Mouse (Mus musculus) ES-E14 (cell line): ENCODE data around the gene Gmcl1. TPM values are rescaled to one million over a fixed set of nuclear protein-coding genes. Genes with fewer than 3 reads are reported as not detected.

ENCODE experiments used
- DNase-seq: peaks from one replicate; pipeline ENCODE4 v3.0.0-alpha.2; 2013; ENCODE audit warnings: low read depth, low spot score
- H3K27ac ChIP-seq: 2 replicates; pipeline ENCODE4 v1.5.1; 2012; ENCODE audit warnings: low read depth, mild to moderate bottlenecking, low read length, moderate library complexity, mixed read lengths; ENCODE audit not compliant: poor library complexity, insufficient read depth, severe bottlenecking
- H3K36me3 ChIP-seq: 2 replicates; pipeline ENCODE4 v1.6.1; 2012; ENCODE audit warnings: mild to moderate bottlenecking, low read length, moderate library complexity, mixed read lengths; ENCODE audit not compliant: control insufficient read depth, poor library complexity, insufficient read depth, severe bottlenecking
- H3K4me1 ChIP-seq, 2 experiments: fragments of 150-350 bp in 1 of 2; sonication (generic) in 1 of 2; 2 replicates each; pipeline ENCODE4 v1.6.1; 2012; ENCODE audit warnings: low read length in 2 of 2, mild to moderate bottlenecking in 1 of 2, mixed read lengths in 1 of 2; ENCODE audit not compliant: control insufficient read depth in 2 of 2, insufficient read depth in 2 of 2, poor library complexity in 1 of 2
- H3K4me3 ChIP-seq, 2 experiments: fragments of 150-350 bp in 1 of 2; sonication (generic) in 1 of 2; 2 replicates each; pipeline ENCODE4 v1.5.1; 2012; ENCODE audit warnings: low read length in 2 of 2, low read depth in 1 of 2, mild to moderate bottlenecking in 1 of 2, mixed read lengths in 1 of 2; ENCODE audit not compliant: insufficient read depth in 1 of 2, poor library complexity in 1 of 2, severe bottlenecking in 1 of 2
- H3K9ac ChIP-seq: 2 replicates; pipeline ENCODE4 v1.6.1; 2012; ENCODE audit warnings: low read depth, mild to moderate bottlenecking, low read length, mixed read lengths; ENCODE audit not compliant: poor library complexity, insufficient read depth, severe bottlenecking
- H3K9me3 ChIP-seq: fragments of 150-350 bp; sonication (generic); 2 replicates; pipeline ENCODE4 v1.6.1; 2012; ENCODE audit warnings: low read depth, mild to moderate bottlenecking, low read length; ENCODE audit not compliant: control insufficient read depth, insufficient read depth
- CHD2 ChIP-seq: IDR thresholded peaks from 2 replicates; pipeline ENCODE4 v1.6.1; 2014; ENCODE audit warnings: mild to moderate bottlenecking, low read depth, low read length, inconsistent platforms
- HCFC1 ChIP-seq: IDR thresholded peaks from 2 replicates; pipeline ENCODE4 v1.6.1; 2012; ENCODE audit warnings: low read length, inconsistent platforms, borderline replicate concordance; ENCODE audit not compliant: insufficient read depth
- MAFK ChIP-seq: IDR thresholded peaks from 2 replicates; pipeline ENCODE4 v1.6.1; 2014; ENCODE audit warnings: mild to moderate bottlenecking, low read depth, low read length, inconsistent platforms; ENCODE audit not compliant: insufficient read depth
- ZC3H11A ChIP-seq: IDR thresholded peaks from 2 replicates; pipeline ENCODE4 v1.6.1; 2012; ENCODE audit warnings: low read depth, mild to moderate bottlenecking, inconsistent platforms, low read length, borderline replicate concordance
- ZNF384 ChIP-seq: IDR thresholded peaks from 2 replicates; pipeline ENCODE4 v1.6.1; 2012; ENCODE audit warnings: low read depth, low read length, inconsistent platforms
- in situ Hi-C, 2 experiments: fragments of 600-800 bp; cut with MboI; formaldehyde crosslinking; loops; one replicate each; pipeline ENCODE4 v1.15.1; 2025; ENCODE audit warnings: low sequenced_read_pairs in 2 of 2, inconsistent platforms in 1 of 2; ENCODE audit not compliant: unreplicated experiment in 2 of 2
- total RNA-seq: library from RNA; depleted of rRNA; stranded (reverse); fragments of 300-350 nt; gene quantifications from 2 replicates; pipeline ENCODE4 v1.2.3, GENCODE M21; 2012

The Gmcl1 gene
- total RNA-seq, 1 experiment = 18.5 TPM

GRCm38 (mm10) chr6:86767465-86767864, 34.3 kb upstream of the Gmcl1 start:
- in situ Hi-C loops = no loop called here
- Histone ChIP-seq H3K36me3 (no peaks in the 10 kb centered on the region), H3K4me3 (no peak overlapping the region), H3K4me1 (peaks cover 3 to 5% of the 10 kb centered on the region in 2 experiments; a peak in 3 of 4 replicates), H3K27ac (no peak overlapping the region), H3K9me3 (no peaks in the 10 kb centered on the region), H3K9ac (no peak overlapping the region)
- no peak for DNase-seq
- no peak for TF ChIP-seq MAFK
- no peak for TF ChIP-seq CHD2
- no peak for TF ChIP-seq ZC3H11A
- TF ChIP-seq ZNF384 = no peak
- TF ChIP-seq HCFC1 = no peak

DNA sequence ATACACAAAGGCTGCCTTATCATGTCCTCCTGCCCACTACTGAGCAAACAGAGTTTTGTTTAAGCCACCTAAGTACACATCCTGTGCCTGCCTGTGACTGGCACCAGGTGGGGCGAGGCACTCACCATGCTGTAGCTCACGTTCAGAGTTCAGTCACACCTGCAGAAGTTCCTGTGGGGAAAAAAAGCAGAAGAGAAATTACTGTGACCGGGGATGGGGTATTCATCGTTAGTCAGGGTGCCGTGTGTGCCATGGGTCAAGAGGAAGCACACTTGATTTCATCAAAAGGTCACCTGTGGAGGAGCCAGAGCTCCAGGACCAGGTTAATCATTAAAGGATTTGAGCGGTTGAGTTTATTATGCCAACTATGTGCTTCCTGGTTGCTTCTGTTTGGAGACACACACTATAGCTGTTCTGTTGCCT, 32.5 kb upstream of the Gmcl1 start:
- H3K9me3 ChIP-seq = no peaks in the 10 kb centered on the region
- no peaks in the 10 kb centered on the region for H3K36me3 ChIP-seq
- no peak for DNase-seq
- in situ Hi-C loops = no loop called here
- no peaks in the 10 kb centered on the region for H3K4me1 ChIP-seq
- H3K9ac ChIP-seq = no peak overlapping the region
- no peak overlapping the region for H3K27ac ChIP-seq
- H3K4me3 ChIP-seq = no peak overlapping the region
- TF ChIP-seq MAFK (no peak), ZC3H11A (no peak), ZNF384 (no peak), CHD2 (no peak), HCFC1 (no peak)

DNA sequence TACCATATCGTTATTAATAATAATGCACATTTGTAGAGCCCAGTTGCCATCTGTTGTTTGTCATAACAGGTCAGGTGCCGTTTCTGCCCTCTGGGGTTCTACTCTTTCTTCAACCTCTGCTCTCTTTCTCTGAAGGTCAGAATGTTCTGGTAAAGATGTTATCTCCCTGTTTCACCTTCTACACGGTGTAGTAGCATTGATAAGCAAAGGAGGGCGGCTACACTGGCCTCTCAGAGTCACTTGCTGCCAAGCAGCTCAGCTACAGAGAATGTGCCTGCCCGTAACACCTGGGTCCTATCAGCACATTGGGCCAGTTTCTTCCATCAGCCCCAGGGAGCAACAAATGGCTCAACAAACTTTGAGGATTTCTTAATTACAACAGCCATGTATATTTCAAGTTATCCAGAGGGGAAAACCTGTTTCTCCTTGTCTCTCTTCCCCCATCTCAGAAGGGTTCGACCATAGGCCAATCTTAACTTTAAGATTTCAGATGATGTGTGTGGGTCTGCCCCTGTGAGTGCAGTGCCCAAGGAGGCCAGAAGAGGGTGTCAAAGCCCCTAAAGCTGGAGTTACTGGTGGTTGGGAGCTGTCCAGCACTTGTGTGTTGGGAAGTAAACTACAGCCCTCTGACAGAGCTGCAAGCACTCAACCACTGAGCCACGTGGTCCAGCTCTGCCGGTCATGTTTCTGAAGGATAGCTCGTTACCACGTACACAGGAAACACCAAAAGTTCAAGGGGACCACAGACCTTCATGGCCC, 21.1 kb upstream of the Gmcl1 start:
- H3K9ac ChIP-seq = no peak overlapping the region
- H3K9me3 ChIP-seq = no peaks in the 10 kb centered on the region
- in situ Hi-C loops = loop anchor here in 1 of 2 experiments (5.0 kb wide), 1 partner anchor 43 kb away; no protein-coding TSS in a partner anchor
- peak; percentile 54 for DNase-seq
- H3K27ac ChIP-seq = no peak overlapping the region
- no peak overlapping the region for H3K4me3 ChIP-seq
- TF ChIP-seq ZNF384 (no peak), ZC3H11A (peak; percentile 23; the same call in 1 of the 2 replicates)
- H3K4me1 ChIP-seq = no peaks in the 10 kb centered on the region; a peak in 1 of 4 replicates
- H3K36me3 ChIP-seq = peaks cover 5% of the 10 kb centered on the region; the same call in 1 of the 2 replicates

GRCm38 (mm10) chr6:86752843-86753485, 19.8 kb upstream of the Gmcl1 start:
- Histone ChIP-seq H3K27ac (no peak overlapping the region), H3K4me1 (no peaks in the 10 kb centered on the region), H3K9me3 (no peaks in the 10 kb centered on the region), H3K9ac (no peak overlapping the region), H3K36me3 (peaks cover 5% of the 10 kb centered on the region; the same call in 1 of the 2 replicates), H3K4me3 (no peak overlapping the region)
- in situ Hi-C loops = loop anchor here in 1 of 2 experiments (5.0 kb wide), 1 partner anchor 44 kb away; no protein-coding TSS in a partner anchor
- no peak for TF ChIP-seq CHD2
- no peak for DNase-seq

GRCm38 (mm10) chr6:86750961-86751360, 17.8 kb upstream of the Gmcl1 start:
- no peak for TF ChIP-seq ZC3H11A
- TF ChIP-seq CHD2 = no peak
- TF ChIP-seq MAFK = no peak
- no peak for TF ChIP-seq ZNF384
- no peak for TF ChIP-seq HCFC1
- no peak for DNase-seq

More at GRCm38 (mm10) chr6:86750961-86751360, 17.8 kb upstream of the Gmcl1 start:
- in situ Hi-C loops = loop anchor here in 1 of 2 experiments (5.0 kb wide), 1 partner anchor 46 kb away; no protein-coding TSS in a partner anchor
- H3K4me3 ChIP-seq = no peak overlapping the region
- H3K4me1 ChIP-seq = no peaks in the 10 kb centered on the region
- H3K36me3 ChIP-seq = peaks cover 5% of the 10 kb centered on the region; the same call in 1 of the 2 replicates
- no peak overlapping the region for H3K9ac ChIP-seq
- no peak overlapping the region for H3K27ac ChIP-seq
- H3K9me3 ChIP-seq = no peaks in the 10 kb centered on the region
